Mouse (Mus musculus): ENCODE results near the gene Pih1d1.

Pih1d1 gene

DNA sequence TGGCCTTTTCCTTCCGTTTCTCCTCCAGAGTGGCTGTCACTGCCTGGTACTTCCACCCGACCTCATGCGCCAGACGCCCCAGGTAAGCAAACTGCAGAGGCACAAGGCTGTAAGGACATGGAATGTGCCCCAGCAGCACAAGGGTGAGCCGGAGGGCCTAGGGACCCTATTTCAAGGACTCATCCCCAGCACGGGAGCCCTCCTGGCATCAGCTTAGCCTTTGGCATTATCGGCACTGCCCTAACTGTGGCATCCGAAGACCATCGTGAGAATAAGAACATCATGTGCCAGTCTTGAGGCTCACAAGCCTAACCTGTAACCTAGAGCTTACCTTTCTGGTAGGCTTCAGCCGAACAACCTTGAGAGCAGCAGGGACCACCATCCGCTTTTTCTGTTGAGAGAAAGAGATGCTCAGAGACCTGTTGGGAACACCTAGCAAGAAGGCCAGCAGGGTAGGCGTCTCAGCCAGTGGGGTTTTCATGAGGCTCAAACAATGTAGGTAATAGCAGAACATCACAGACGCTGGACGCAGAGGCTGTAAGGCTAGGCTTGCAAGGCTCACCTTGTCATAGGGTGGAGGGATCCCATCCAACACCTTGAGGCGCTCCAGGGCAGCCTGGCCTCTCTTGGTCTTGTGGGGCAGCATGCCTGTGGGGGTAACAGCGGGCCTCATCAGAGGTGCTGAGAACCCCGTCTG, 27.8 kb upstream of the Pih1d1 start:
- in situ Hi-C loops (cut with MboI; ENCODE audit: low sequenced_read_pairs) = no loop called here

DNA sequence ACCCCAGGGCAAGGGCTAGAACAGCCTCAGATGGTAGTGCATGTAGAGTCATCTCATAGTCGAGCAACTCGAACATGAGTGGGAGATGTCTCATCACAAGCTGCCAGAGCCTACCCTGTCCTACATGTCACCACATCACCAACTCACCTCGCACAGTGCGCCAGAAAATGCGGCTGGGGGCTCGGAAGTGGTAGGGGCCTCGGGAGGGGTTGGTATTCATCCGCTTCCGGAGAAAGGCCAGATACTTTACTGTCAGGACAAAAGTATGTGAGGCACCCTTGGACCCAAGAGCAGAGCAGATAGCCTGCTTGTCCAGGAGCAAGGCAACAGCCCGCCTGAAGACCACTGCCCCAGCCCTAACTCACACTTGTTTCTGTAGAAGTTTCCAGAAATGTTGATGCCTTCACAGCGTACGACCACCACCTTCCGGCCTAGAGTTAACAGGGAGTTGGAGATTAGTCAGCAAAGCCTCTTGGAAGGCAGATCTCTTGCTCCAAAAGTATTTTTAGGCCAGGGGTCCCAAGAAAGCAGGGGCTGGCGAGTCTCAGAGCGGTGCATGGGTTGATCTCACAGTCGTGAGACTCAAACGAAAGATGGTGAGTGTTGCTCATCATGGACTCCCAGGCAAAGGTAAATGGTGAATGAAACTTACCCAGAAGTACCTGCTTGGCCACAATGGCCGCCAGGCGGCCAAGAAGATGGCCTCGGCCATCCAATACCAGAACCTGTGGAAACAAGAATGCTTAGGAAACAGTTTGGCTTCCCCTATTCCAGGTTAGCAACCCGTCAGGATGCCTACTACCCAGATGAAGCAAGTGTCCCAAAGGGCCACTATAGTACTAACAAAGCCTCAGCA, 27.0 kb upstream of the Pih1d1 start:
- in situ Hi-C loops (cut with MboI; ENCODE audit: low sequenced_read_pairs) = no loop called here

DNA sequence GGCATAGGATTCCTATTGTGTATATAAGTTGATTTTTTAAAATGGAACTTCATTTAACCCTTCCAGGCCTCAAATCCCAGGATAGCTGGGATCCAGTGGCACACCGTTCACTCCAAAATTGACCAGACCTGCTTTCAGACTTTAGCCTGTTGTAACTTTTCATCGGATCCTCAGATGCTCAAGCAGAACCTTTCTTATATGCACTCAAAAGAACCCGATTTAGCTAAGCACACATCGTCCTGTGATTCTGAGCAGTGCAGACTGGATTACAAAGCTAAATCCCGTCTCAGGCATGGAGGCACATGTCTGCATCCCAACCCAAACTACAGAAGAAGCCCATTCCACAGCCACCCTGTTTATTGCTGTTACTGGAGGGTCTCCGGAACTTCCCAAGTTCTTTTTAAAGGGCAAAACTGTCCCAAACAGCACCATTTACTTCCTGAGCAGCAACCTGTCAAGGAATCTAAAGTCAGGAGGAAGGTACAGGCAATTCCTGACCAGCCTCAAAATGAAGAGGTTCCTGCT, 26.3 kb upstream of the Pih1d1 start:
- in situ Hi-C loops (cut with MboI; ENCODE audit: low sequenced_read_pairs) = no loop called here

DNA sequence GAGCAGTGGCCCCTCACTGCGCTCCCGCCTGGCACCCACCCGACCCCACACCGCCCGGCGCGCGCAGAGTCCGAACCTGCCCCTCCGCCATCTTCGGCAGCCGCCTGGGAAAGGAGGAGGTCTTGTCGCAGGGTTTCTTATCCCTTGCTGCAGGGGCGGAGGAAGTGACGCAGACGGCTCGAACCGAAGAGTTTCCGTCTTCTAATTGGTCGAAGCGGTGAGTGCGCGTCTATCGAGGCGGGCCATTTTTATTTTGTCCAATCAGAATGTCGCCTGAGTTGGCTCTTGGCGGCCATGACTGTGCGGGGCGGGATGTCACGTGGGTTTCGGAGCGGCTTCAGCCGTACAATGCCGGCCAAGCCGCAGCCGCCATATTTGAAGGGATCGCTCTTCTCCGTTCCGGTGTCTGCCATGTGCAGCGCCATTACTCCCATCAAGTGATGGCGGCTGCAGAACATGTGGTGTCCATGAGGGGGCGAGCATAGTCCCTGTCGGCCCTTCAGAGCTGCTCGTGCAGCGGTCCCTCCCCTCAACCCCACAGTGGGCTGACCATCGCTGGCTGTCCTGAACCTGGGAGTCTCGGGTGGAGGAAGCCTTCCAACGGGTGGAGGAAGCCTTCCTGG, 25.4 kb upstream of the Pih1d1 start, which contains the start of gene Rpl13a:
Gene Rpl13a (minus strand): TSS at position 138 of the 623 bp plus-strand sequence.
- in situ Hi-C loops (cut with MboI; ENCODE audit: low sequenced_read_pairs) = no loop called here

DNA sequence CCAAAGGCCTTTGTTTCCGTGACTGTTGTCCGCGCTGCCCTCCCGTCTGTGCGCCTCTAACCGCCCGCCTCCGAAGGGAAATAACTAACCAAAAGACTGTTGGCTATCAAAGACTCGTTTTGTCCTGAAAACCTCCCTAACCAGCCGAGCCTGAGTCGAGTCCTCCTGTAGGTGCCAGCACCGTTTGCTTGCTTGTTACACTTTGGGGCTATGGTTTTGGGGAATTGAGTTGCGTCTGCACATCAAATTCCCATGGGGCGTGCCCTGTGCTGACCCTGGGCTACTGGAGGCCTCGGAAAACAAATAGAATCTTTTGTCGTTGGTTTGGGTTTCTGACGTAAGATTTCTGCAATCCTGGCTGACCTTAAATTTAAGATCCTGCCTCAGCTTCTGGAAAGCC, 24.8 kb upstream of the Pih1d1 start:
- in situ Hi-C loops (cut with MboI; ENCODE audit: low sequenced_read_pairs) = no loop called here

- in situ Hi-C loops (cut with MboI; ENCODE audit: low sequenced_read_pairs) = no loop called here
Measured at GRCm38 (mm10) chr7:45129776-45130512, 24.2 kb upstream of the Pih1d1 start.

GRCm38 (mm10) chr7:45131850-45132249, 22.3 kb upstream of the Pih1d1 start:
- in situ Hi-C loops (cut with MboI; ENCODE audit: low sequenced_read_pairs) = no loop called here

DNA sequence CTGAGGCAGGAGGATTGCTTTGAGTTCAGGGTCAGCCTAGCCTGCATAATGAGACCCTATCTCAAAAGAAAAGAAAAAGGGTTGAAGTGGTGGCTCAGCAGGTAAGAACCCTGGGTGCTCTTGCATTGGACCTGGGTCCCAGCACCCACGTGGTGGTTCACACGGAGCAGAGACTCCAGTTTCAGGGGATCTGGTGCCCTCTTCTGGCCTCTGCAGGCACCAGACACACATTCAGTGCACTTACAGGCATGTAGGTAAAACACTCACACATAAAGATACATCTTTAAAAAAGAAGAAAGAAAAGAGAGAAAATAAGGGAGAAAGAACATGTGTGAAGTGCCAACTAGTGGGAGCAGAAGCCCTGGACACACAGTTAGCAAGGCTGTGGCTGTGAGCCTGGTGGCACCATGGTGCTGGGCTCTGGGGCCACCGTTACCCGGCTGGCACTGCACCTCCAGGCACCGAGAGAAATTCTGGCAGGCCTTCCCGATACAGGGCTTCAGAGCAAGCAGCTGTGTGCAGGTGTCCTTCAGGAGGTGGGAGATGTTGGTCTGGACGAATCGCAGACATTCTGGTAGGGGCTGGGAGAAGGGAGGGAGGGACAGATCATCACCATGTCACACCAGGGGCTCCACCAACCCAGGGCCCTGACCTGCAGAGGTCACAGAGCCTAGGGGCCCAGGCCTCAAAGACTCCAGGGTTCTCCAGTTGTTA, 20.5 kb upstream of the Pih1d1 start:
- in situ Hi-C loops (cut with MboI; ENCODE audit: low sequenced_read_pairs) = no loop called here

DNA sequence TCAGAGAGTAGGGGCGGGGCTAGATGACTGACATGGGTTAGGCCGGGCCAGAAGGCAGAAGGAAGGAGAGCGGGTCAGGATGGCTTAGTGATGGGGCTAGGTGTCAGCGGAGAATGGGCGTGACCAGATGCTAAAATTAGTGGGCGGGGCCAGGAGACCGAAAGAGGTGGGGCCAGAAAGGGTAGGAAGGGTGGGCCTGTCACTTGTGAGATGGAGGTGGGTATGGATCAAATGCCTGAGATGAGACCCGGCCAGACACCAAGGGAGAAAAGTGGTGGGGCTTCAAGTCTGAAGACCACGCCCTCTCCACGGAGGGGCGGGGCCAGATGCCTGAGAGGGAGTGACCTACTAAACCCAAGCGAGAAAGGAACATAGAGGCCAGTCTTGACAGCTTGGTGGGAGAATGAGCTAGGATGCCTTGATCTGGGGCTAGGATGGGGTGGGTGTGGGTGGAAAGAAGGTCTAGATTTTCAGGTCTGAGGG, 19.5 kb upstream of the Pih1d1 start:
- in situ Hi-C loops (cut with MboI; ENCODE audit: low sequenced_read_pairs) = no loop called here

GRCm38 (mm10) chr7:45135370-45135769, 18.7 kb upstream of the Pih1d1 start:
- in situ Hi-C loops (cut with MboI; ENCODE audit: low sequenced_read_pairs) = no loop called here

DNA sequence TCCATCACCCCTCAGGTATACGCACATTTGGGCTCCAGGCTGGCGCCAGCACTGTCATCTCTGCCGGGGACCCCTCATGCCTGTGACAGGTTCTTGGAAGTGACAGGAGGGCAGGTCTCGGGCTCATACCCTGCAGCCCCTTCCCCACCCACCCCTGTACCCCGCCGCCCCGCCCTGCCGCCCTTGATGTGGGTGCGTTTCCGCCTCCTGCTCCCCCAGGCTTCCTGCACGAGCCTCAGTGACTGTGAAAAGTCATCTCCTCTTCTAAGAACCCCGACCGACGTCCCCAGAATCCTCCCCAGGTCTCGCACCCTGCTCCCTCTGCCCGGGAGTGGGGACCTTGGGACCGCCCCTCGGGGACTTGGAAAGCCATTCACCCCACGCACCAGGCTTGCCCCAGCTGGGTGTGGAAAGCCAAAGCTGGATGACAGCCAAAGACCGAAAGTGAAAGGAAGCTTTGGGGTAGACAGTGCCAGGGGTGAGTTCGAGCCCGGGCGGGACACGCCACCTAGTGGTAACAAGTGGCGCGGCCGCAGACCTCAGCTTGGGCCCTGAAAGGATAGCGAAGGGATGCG, 18.0 kb upstream of the Pih1d1 start, which contains the start of the genes Gm45713 and Flt3l:
Gene Gm45713 (minus strand): TSS at position 239 of the 575 bp plus-strand sequence.
Gene Flt3l (minus strand): TSS at position 440 of the 575 bp plus-strand sequence.
- in situ Hi-C loops (cut with MboI; ENCODE audit: low sequenced_read_pairs) = no loop called here

GRCm38 (mm10) chr7:45137171-45138006, 16.7 kb upstream of the Pih1d1 start:
- in situ Hi-C loops (cut with MboI; ENCODE audit: low sequenced_read_pairs) = no loop called here

GRCm38 (mm10) chr7:45138403-45138802, 15.7 kb upstream of the Pih1d1 start:
- in situ Hi-C loops (cut with MboI; ENCODE audit: low sequenced_read_pairs) = no loop called here

DNA sequence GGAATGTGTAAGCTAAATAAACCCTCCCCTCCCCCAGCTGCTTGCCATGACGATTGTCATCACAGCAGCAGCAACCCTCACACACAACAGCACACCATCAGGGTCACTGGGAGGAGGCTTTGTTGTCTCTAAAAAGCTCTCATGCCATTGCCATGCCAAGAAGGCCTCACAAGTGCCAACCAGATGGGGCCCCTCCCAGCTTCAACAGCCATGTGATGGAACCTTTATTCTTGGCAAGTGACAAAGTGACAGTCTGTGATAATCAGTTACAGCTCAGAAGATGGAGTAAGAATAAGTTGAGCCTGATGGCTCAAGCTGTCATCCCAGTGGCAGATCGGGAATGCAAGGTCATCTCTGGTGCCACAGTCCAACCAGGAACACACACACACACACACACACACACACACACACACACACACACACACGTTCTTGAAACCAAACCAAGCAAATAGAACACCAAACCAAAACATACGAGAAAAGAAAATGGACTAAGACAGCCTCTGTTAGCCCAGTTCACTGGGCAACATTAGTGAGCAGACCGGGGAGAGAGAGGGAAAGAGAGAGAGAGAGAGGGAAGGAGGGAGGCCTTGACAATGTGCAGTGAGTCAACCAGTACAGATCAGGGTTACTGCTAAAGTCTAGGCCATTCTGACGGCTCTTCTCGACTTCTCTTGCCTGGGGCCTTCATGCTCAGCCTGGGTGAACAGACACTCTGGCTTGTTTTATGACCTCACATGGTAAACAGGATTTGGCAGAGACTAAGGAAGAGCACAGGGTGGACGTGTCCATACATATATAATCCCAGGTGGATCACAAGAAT, 14.0 kb upstream of the Pih1d1 start:
- in situ Hi-C loops (cut with MboI; ENCODE audit: low sequenced_read_pairs) = no loop called here

GRCm38 (mm10) chr7:45141319-45141718, 12.8 kb upstream of the Pih1d1 start:
- in situ Hi-C loops (cut with MboI; ENCODE audit: low sequenced_read_pairs) = no loop called here

DNA sequence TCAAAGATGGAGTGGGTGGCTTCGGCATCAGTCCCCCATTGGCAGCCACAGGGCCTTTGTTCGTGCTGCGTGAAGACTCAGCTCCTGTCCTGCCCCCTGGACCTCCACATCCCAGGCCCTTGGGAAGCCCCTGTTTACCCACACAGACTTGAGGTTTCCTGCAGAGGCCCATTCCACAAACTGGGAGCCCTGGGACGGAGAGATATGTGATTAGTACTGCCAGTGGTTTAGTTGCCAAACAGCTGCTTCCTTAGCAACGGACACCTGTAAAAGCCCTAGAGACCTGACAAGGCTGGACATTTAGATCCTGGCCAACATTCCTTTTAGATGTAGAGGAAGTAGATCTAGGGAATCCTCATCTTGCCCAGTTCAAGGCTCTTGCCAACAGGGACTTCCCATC, 12.2 kb upstream of the Pih1d1 start:
- in situ Hi-C loops (cut with MboI; ENCODE audit: low sequenced_read_pairs) = no loop called here

DNA sequence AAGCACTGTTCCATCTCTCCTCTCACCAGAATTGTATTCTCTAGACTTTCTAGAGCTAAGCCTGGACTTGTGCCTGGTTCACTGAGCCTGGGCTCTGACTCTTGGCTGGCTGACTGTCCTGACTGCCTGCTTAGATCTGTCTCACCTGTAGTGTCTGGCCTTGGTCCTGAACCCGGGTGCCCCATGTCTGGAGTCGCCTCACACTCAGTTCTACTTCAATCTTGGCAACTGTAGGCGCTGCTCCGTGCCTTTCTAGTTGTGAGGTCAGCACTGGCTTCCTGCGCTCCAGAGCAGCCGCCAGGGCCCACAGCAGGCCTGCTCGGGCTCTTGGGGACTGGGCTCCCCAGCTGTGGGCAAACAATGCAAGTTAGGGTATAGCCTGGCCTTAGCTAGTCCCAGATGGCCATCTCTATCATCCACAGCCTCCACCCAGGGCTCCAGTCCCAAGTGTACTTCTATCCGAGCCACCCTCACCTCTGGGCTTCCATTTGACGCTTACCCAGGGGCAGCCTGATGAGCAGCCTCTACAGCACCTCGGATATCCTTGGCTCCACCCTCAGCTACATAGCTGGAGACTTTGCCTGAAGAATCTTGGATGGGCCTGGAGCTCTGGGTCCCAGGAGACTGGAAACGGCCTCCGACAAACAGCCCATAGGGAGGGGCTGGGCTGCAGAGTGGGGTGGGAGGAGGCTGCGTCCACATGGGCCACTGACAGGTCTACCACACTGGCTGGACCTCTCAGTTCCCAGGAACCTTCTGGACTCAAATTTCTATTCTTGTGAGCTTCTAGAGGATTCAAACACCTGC, 9.5 kb upstream of the Pih1d1 start:
- in situ Hi-C loops (cut with MboI; ENCODE audit: low sequenced_read_pairs) = no loop called here
